Mouse (Mus musculus): ENCODE results near the gene Zfp322a.

DNA sequence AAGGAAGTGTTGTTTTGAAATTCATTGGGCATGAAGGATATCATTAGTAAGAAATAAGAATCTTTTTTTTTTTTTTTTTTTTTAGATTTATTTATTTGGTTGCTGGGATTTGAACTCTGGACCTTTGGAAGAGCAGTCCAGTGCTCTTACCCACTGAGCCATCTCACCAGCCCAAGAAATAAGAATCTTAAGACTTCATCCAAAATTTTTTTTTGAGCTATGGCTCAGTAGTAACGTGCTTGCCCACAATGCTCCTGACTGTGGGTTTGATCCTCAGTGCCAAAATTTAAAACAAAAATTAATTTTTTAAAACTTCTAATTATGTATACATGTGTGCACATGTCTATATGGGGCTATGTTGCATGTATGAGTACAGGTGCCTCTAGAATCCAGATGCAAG is 18.5 kb upstream of the Zfp322a start:
- no peak for TF ChIP-seq CTCF (IDR thresholded peaks at IDR 0.05; ENCODE audit: control insufficient read depth, insufficient read depth, low read length)
- no peak for TF ChIP-seq POLR2A (IDR thresholded peaks at IDR 0.05; ENCODE audit: borderline replicate concordance, control insufficient read depth, low read depth, low read length)

Measured in bone marrow, adult 2 months (tissue).